Mouse (Mus musculus) midbrain, embryonic 12.5 days (tissue): Measurements from ENCODE around the gene Washc1. TPM values are rescaled to one million over a fixed set of nuclear protein-coding genes. Genes with fewer than 3 reads are reported as not detected.
"Not testable (repeated sequence)": the region's sequence is repeated elsewhere in the genome, so short reads cannot be mapped to it uniquely, and the experiment has no call there.

ENCODE experiments used
- ATAC-seq: fragments of 200-750 bp; cut with Nextera tagmentation; 2 replicates; pipeline ENCODE4 v1.8.0; 2017; ENCODE audit warnings: low read depth, moderate TSS enrichment, moderate library complexity; ENCODE audit not compliant: low FRiP score
- H3K27ac ChIP-seq: fragments of 300-500 bp; sonication (generic); replicated peaks from 2 replicates; pipeline ENCODE4 v1.5.1; 2016; ENCODE audit warnings: mild to moderate bottlenecking
- H3K27me3 ChIP-seq: fragments of 300-500 bp; sonication (generic); 2 replicates; pipeline ENCODE4 v1.6.1; 2016; ENCODE audit warnings: mild to moderate bottlenecking
- H3K36me3 ChIP-seq: fragments of 300-500 bp; sonication (generic); 2 replicates; pipeline ENCODE4 v1.6.1; 2016
- H3K4me1 ChIP-seq: fragments of 300-500 bp; sonication (generic); 2 replicates; pipeline ENCODE4 v1.6.1; 2016
- H3K4me2 ChIP-seq: fragments of 300-500 bp; sonication (generic); replicated peaks from 2 replicates; pipeline ENCODE4 v1.6.1; 2016; ENCODE audit warnings: mild to moderate bottlenecking, moderate library complexity
- H3K4me3 ChIP-seq: fragments of 300-500 bp; sonication (generic); 2 replicates; pipeline ENCODE4 v1.5.1; 2016; ENCODE audit warnings: mild to moderate bottlenecking
- H3K9ac ChIP-seq: fragments of 300-500 bp; sonication (generic); replicated peaks from 2 replicates; pipeline ENCODE4 v1.6.1; 2016; ENCODE audit warnings: mild to moderate bottlenecking, moderate library complexity
- H3K9me3 ChIP-seq: fragments of 300-500 bp; sonication (generic); 2 replicates; pipeline ENCODE4 v1.6.1; 2016; ENCODE audit warnings: mild to moderate bottlenecking
- WGBS: fragments of 180-500 bp; shearing (Covaris S2); methylation state at CpG from one replicate; pipeline ENCODE4 v1.1.7; 2016; 5-methylcytosine and 5-hydroxymethylcytosine counted together
- polyA plus RNA-seq: library from polyadenylated mRNA; unstranded; fragments of >200 nt; fragmentation: Nextera tagmentation; extraction: Ambion mirVana; gene quantifications from 2 replicates; pipeline ENCODE4 v1.2.1, GENCODE M21; 2016

Washc1 gene
- polyA plus RNA-seq = 34.6 and 38.8 TPM in 2 replicates

DNA sequence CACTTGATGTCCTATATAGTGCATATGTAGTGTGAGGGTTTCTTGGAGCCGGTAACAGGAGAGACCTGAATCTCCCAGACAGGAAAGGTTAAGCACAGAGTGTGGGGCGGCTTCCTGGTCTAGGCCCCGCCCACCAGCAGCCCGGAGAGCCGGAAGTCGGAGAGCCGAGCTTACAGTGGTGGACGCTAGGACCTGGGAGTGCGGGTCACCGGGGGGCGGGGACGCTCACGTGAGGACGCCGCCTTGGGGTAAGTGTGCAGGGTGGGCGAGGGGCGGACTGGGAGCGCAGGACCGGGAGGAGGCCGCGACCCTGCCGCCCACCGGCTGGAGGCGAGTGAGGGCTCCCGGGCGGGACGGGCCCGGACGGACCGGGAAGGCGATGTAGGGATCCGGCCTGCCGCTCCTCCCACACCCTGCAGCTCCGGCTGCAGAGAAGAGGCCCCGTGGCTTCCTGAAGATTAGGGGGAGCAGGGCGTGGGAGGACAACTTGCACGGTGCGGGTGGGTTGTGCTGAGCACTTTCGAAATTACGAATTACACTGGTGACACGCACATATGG is at the start of gene Washc1:
TSS of gene Washc1 (plus strand) at position 144 of the 558 bp plus-strand sequence.
- Histone ChIP-seq H3K27ac (peak within 1 kb of the TSS; percentile 43; the same call in 1 of the 2 replicates), H3K9me3 (no peaks in the 10 kb centered on the region), H3K36me3 (peaks cover 28% of the 10 kb centered on the region), H3K4me2 (peak within 1 kb of the TSS; percentile 65), H3K9ac (peak within 1 kb of the TSS; percentile 81), H3K27me3 (no peaks in the 10 kb centered on the region), H3K4me3 (peak within 1 kb of the TSS; percentile 89), H3K4me1 (peaks cover 11% of the 10 kb centered on the region)
- ATAC-seq = peak; percentile 98
- under 1% methylated on average over 37 of the region's 41 CpGs for WGBS

DNA sequence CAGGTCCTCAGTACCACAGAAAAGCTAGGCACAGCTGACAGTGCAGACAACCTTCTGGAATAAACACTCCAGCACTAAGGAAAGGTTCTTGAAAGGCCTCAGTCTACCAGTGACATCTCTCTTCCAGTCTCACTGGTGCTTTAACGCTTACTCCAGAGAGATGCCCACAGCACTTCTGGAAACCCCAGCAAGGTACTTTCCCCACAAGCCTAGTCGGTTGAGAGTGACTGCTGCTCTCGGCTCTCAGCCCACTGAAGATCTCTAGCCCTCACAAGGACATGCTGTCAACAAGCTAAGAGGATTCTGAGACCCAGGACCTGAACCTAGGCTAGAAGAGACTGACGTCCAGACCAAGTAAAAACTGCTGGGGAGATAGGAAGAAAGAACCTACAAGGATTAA is 46.2 kb upstream of the Washc1 start:
- no peak overlapping the region for H3K27ac ChIP-seq

DNA sequence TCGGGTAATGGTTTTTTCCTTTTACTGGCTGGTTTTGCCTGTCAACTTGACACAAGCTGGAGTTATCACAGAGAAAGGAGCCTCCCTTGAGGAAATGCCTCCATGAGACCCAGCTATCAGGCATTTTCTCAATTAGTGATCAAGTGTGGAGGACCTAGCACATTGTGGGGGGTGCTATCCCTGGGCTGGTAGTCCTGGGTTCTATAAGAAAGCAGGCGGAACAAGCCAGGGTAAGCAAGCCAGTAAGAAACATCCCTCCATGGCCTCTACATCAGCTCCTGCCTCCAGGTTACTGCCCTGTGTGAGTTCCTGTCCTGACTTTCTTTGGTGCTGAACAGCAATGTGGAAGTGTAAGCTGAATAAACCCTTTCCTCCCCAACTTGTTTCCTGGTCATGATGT is 42.3 kb upstream of the Washc1 start:
- not testable (repeated sequence) for H3K9me3 ChIP-seq, H3K27ac ChIP-seq, H3K27me3 ChIP-seq, H3K4me2 ChIP-seq, H3K9ac ChIP-seq, ATAC-seq, H3K4me3 ChIP-seq, H3K4me1 ChIP-seq, H3K36me3 ChIP-seq
- WGBS = 97% methylated on average over 2 of the region's 2 CpGs

More for the DNA sequence above, 46.2 kb upstream of the Washc1 start:
- H3K27me3 ChIP-seq = no peaks in the 10 kb centered on the region
- H3K4me2 ChIP-seq = no peak overlapping the region
- H3K9ac ChIP-seq = no peak overlapping the region
- no peak for ATAC-seq
- no peaks in the 10 kb centered on the region for H3K36me3 ChIP-seq
- H3K4me1 ChIP-seq = no peaks in the 10 kb centered on the region
- 85% methylated on average over 4 of the region's 4 CpGs for WGBS
- no peak overlapping the region for H3K4me3 ChIP-seq
- no peaks in the 10 kb centered on the region for H3K9me3 ChIP-seq

DNA sequence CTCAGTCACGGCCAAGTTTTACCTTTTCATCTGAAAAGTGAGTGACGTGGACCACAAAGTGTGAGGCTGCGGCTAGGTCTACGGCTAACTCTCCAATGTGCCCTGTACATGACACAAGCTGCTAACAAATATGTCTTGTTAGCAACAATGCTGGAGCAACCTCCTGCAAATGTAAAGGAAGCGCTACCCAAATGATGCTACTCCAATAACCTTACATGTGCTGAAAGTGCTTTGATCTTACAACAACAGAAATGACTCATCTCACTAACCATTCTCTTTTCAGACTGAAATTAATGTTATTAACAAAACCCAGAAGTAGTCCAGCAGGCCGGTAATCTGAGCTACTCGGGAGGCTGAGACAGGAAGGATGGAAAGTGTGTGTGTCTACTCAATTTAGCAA is 37.4 kb upstream of the Washc1 start:
- H3K4me3 ChIP-seq = no peak overlapping the region
- H3K4me1 ChIP-seq = peaks cover 11% of the 10 kb centered on the region
- ATAC-seq = no peak
- H3K27ac ChIP-seq = no peak overlapping the region
- no peaks in the 10 kb centered on the region for H3K27me3 ChIP-seq
- H3K36me3 ChIP-seq = no peaks in the 10 kb centered on the region
- no peak overlapping the region for H3K4me2 ChIP-seq
- 88% methylated on average over 7 of the region's 7 CpGs for whole genome bisulfite sequencing
- no peaks in the 10 kb centered on the region for H3K9me3 ChIP-seq
- H3K9ac ChIP-seq = no peak overlapping the region

DNA sequence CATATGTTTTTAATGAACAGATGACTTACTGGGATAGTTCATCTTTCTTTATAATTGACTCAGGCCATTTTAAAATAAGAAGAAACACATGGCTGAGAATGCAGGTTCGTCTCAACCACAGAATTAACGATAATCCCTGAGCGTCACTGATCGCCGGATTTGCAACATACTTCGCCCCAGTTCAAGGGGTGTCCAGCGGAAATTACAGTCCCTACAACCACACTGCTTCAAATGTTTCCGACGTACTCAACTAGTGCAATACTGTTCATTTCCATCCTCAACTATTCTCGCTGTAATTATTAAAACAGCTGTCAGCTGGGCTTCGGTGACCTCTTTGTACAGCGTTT is 35.5 kb upstream of the Washc1 start:
- Histone ChIP-seq H3K9me3 (no peaks in the 10 kb centered on the region), H3K4me3 (peak overlapping the region; percentile 98), H3K4me1 (peaks cover 11% of the 10 kb centered on the region), H3K27me3 (no peaks in the 10 kb centered on the region), H3K36me3 (peaks cover 15% of the 10 kb centered on the region), H3K9ac (peak overlapping the region; percentile 92), H3K27ac (peak overlapping the region; percentile 95), H3K4me2 (peak overlapping the region; percentile 88)
- no peak for ATAC-seq
- WGBS = 4% methylated on average over 12 of the region's 12 CpGs

DNA sequence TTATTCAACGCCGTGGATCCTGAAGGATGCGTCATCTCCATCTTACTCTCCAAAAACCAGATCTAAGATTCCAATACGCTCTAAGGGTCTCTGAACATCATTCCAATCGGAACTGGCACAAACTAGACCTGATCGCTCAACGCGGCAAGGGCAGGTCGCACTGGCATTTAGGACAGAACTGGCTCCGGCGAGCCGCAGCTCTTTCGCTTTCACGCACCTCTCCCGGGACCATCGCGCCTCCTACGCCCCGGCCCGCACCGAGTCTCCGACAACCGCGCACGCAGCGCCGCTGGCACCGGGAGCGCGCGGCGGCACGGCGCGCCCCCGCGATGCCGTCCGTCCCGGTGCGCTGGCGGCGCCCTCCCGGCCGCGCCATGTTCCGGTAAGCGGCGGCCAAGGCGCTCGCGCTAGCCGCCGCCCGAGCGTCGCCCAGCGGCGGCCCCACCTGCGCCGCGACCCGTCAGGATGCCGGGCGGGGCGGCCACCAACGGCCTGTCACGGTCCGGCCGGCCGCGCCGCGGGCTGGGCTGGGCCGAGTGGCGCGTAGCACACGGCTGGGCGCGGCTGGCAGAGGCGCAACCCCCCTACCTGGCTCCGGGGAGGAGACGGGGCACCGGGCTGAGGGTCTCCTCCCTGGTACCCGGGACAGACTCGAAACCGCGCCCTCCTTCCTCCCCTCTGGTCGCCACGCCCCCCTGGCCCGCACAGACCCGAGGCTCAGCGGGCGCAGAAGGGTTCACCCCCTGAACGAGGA is 35.0 kb upstream of the Washc1 start:
- Histone ChIP-seq H3K27me3 (no peaks in the 10 kb centered on the region), H3K9me3 (no peaks in the 10 kb centered on the region)
- WGBS = under 1% methylated on average over 80 of the region's 95 CpGs

DNA sequence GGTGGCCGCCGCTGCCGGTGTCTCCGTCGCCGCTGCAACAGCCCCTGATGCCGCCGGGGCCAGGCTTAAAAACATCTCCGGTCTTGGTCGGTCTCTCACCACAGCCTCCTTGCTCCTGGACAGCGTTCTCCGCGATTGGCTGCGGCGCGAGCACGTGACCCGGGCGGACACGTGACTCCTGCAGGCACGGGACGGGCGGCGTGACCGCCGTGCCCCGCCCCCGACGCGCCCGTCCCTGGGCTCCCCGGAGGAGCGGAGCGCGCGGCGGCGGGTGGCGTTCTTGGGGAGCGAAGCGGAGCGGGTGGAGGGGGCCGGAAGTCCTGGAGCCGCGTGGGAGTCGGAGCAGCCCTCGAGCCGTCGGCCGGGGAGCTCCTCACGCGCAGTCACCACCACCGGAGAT is 34.4 kb upstream of the Washc1 start, which contains the start of gene Ankrd12:
TSS of gene Ankrd12 (minus strand) at position 156 of the 400 bp plus-strand sequence.
- Histone ChIP-seq H3K27me3 (no peaks in the 10 kb centered on the region), H3K4me1 (peaks cover 11% of the 10 kb centered on the region), H3K4me3 (peak within 1 kb of the TSS; percentile 98), H3K4me2 (peak within 1 kb of the TSS; percentile 88), H3K27ac (peak within 1 kb of the TSS; percentile 95), H3K9me3 (no peaks in the 10 kb centered on the region), H3K36me3 (peaks cover 23% of the 10 kb centered on the region), H3K9ac (peak within 1 kb of the TSS; percentile 92)
- WGBS = under 1% methylated on average over 45 of the region's 53 CpGs
- ATAC-seq = peak; percentile 97

More for the DNA sequence above, 35.0 kb upstream of the Washc1 start:
- Histone ChIP-seq H3K27ac (peak overlapping the region; percentile 95), H3K4me3 (peak overlapping the region; percentile 98), H3K9ac (peak overlapping the region; percentile 92), H3K36me3 (peaks cover 21% of the 10 kb centered on the region), H3K4me1 (peaks cover 11% of the 10 kb centered on the region), H3K4me2 (peak overlapping the region; percentile 88)
- peak; percentile 87 for ATAC-seq

DNA sequence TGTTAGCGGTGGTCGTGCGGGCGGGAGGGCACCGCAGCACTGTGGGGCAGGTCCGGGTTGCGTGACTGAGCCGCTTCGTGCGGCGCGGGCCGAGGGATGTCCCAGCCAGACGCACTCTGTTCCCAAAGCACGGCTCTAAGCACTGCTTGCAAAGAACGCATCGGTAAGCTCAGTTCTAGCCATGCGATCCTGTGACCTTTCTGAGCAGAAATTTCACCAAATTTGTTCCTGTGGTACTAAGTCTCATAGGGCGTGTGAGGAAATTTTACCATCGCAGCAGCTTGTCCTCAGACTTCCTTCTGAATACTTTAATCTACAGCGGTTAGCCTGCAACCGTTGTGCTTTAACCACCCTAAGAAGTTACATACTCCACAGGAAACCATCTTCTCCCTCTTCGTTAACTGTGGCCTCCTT is 33.9 kb upstream of the Washc1 start:
- Histone ChIP-seq H3K36me3 (peaks cover 23% of the 10 kb centered on the region), H3K9ac (peak overlapping the region; percentile 92), H3K27ac (peak overlapping the region; percentile 95), H3K27me3 (no peaks in the 10 kb centered on the region), H3K4me2 (peak overlapping the region; percentile 88), H3K9me3 (no peaks in the 10 kb centered on the region), H3K4me1 (peaks cover 11% of the 10 kb centered on the region), H3K4me3 (peak overlapping the region; percentile 98)
- 2% methylated on average over 23 of the region's 23 CpGs for WGBS
- peak; percentile 63; the same call in 1 of the 2 replicates for ATAC-seq

DNA sequence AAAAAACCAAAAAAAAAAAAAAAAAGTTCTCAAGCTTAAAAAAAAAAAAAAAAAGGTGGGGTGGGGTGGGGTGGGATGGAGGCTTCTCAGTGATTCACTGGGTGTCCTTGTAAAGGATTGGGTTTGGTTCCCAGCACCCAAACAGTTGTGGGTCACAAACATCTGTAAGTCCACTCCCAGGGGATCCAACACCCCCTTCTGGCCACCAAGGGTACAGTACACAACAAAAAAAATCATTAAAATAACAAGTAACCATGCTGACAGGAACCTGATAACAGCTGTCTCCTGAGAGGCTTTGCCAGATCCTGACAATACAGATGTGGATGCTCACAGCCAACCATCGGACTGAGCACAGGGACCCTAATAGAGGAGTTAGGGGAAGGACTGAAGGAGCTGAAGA is 26.9 kb upstream of the Washc1 start:
- Histone ChIP-seq H3K27me3 (no peaks in the 10 kb centered on the region), H3K4me3 (no peak overlapping the region), H3K4me2 (no peak overlapping the region), H3K9me3 (no peaks in the 10 kb centered on the region), H3K9ac (no peak overlapping the region), H3K4me1 (no peaks in the 10 kb centered on the region), H3K27ac (no peak overlapping the region), H3K36me3 (peaks cover 56% of the 10 kb centered on the region)
- WGBS = 91% methylated on average over 1 of the region's 1 CpGs
- no peak for ATAC-seq

DNA sequence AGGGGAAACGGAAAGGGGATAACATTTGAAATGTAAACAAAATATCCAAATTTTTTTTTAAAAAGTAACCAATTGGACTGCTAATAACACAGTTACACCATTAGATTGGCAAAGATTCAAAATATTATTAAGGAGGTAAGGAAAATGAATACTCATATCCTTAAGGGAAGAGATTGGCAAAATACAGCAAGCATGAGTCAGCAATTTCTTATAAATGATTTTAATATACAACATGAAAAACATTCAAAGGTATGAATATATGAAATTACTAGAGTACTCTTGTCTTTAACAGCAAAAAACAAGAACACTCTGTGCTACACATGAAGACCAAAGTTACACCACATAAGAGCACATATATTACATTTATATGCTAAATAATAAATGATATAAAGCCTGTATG is 26.3 kb upstream of the Washc1 start:
- ATAC-seq = no peak
- no peaks in the 10 kb centered on the region for H3K27me3 ChIP-seq
- 92% methylated on average over 1 of the region's 1 CpGs for WGBS
- no peak overlapping the region for H3K4me2 ChIP-seq
- no peak overlapping the region for H3K9ac ChIP-seq
- H3K4me3 ChIP-seq = no peak overlapping the region
- peaks cover 51% of the 10 kb centered on the region for H3K36me3 ChIP-seq
- H3K9me3 ChIP-seq = no peaks in the 10 kb centered on the region
- H3K27ac ChIP-seq = no peak overlapping the region
- no peaks in the 10 kb centered on the region for H3K4me1 ChIP-seq

DNA sequence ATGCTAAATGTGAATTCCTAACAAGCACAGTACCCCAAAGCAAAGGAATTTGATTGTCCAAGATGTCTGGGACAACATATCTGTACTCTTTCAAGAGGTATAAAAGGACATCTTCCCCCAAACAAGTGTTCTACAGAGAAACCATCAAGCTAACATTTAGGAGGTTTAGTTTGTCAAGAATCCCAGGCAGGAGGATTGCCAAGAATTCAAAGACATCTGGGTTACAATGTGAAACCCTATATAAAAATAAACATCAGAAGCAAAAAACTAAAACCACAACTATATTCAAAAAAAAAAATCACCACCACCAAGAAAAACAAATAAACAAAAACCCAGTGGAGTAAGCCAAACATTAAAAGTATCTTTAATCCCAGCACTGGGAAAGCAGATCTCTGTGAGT is 21.1 kb upstream of the Washc1 start:
- H3K4me1 ChIP-seq = no peaks in the 10 kb centered on the region
- H3K27me3 ChIP-seq = no peaks in the 10 kb centered on the region
- H3K9ac ChIP-seq = no peak overlapping the region
- no peaks in the 10 kb centered on the region for H3K9me3 ChIP-seq
- H3K4me2 ChIP-seq = no peak overlapping the region
- no peak overlapping the region for H3K27ac ChIP-seq
- no peak overlapping the region for H3K4me3 ChIP-seq
- ATAC-seq = no peak
- peaks cover 37% of the 10 kb centered on the region for H3K36me3 ChIP-seq

DNA sequence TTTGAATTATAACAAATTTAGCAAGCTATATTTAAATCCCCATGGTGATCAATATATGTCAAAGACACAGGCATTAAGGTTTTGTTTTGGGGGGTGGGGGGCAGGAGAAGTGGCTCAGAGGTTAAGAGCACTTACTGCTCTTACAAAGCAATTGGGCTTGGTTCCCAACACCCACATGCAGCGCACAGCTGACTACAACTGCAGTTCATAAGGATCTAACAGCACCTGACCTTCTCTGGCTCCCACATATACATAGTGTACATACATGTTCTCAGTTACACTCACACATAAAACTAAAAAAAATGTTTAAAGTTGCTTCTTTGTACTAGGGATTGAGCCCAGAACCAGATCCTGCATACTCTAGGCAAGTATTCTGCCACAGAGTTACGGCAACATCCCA is 20.0 kb upstream of the Washc1 start:
- no peak overlapping the region for H3K4me3 ChIP-seq
- peaks cover 26% of the 10 kb centered on the region; the same call in 1 of the 2 replicates for H3K36me3 ChIP-seq
- H3K4me2 ChIP-seq = no peak overlapping the region
- no peak overlapping the region for H3K27ac ChIP-seq
- no peaks in the 10 kb centered on the region for H3K9me3 ChIP-seq
- 90% methylated on average over 2 of the region's 2 CpGs for WGBS
- H3K27me3 ChIP-seq = no peaks in the 10 kb centered on the region
- H3K4me1 ChIP-seq = no peaks in the 10 kb centered on the region
- no peak overlapping the region for H3K9ac ChIP-seq
- ATAC-seq = no peak
